Mouse (Mus musculus): ENCODE data around the gene Galnt10. TPM values are rescaled to one million over a fixed set of nuclear protein-coding genes. Genes with fewer than 3 reads are reported as not detected.

The Galnt10 gene
- polyA plus RNA-seq, 1 experiment from 2014 or later, result 18.8 TPM

DNA sequence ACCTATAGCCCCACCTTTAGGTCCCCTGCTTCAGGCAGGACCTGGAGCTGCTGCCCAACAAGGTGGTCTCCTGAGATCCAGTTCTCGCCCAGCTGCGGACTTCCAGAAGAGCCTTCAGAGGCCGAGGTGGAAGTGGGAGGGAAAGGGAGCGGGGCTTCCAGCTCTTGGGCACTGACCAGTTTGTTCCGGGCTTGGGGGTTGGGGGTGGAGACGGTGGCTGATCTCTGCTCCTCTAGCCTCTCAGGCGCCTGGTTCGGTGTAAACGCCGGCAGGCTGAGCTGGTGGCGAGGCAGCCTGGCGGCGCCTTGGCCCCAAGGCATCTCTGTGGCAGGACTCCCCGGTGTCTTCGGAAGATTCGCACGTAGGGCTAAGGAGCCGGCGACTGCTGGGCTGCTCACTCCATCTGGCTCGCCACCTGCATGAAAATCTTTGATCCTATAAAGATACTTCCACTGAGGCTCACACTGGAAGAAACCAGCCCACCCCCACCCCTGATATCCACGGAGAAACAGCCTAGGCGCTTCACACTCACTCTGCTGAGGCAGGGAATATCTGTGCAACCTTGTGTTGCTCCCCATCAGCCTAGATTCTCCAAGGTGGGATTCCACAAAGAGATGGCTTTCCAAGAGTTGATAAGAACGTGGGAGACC, 187.4 kb downstream of the Galnt10 start, which contains the start of gene Hand1:
TSS of gene Hand1 (minus strand) at position 267 of the 650 bp plus-strand sequence.
- Histone ChIP-seq H3K27ac (replicated peaks) (peak within 1 kb of the TSS; percentile 21; the same call in 1 of the 2 replicates), H3K27me3 (replicated peaks; ENCODE audit: low read depth, poor library complexity, severe bottlenecking) (peaks cover 100% of the 10 kb centered on the region), H3K4me3 (peak within 1 kb of the TSS; percentile 54), H3K36me3 (replicated peaks) (no peaks in the 10 kb centered on the region), H3K4me1 (peaks cover 51% of the 10 kb centered on the region), H3K9me3 (no peaks in the 10 kb centered on the region)
- under 1% methylated on average over 23 of the region's 23 CpGs for WGBS
- peak; percentile 59 for DNase-seq (ENCODE audit: low spot score)

GRCm38 (mm10) chr11:57833296-57833977, 188.2 kb downstream of the Galnt10 start:
- Histone ChIP-seq H3K36me3 (replicated peaks) (no peaks in the 10 kb centered on the region), H3K9me3 (no peaks in the 10 kb centered on the region), H3K27me3 (replicated peaks; ENCODE audit: low read depth, poor library complexity, severe bottlenecking) (peaks cover 100% of the 10 kb centered on the region), H3K4me1 (peaks cover 45% of the 10 kb centered on the region), H3K4me3 (peak overlapping the region; percentile 36), H3K27ac (replicated peaks) (no peak overlapping the region; the same call in 1 of the 2 replicates)
- peak; percentile 66 for DNase-seq (ENCODE audit: low spot score)
- under 1% methylated on average over 30 of the region's 30 CpGs for WGBS

DNA sequence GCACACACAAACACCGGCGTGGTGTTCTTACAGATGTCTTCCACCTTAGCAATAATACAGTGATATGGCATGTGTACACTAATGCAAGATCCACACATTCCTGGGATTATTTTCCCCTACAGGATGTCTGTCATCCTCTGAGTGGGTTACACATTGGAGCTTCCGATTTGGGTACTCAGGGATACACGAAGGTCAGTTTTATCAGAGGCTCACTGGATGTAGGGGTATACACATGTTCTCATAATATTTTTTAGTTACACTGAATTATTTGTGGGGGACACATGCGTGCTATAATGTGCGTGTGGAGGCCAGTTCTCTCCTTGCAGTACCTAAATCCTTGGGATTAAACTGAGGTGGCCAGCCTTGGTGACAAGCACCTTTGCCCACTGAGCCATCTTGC, 188.8 kb downstream of the Galnt10 start:
- peaks cover 100% of the 10 kb centered on the region for H3K27me3 ChIP-seq (replicated peaks; ENCODE audit: low read depth, poor library complexity, severe bottlenecking)
- peak overlapping the region; percentile 36 for H3K4me3 ChIP-seq
- no peaks in the 10 kb centered on the region for H3K9me3 ChIP-seq
- peaks cover 43% of the 10 kb centered on the region for H3K4me1 ChIP-seq
- 7% methylated on average over 6 of the region's 6 CpGs for WGBS
- DNase-seq (ENCODE audit: low spot score), result no peak
- no peak overlapping the region for H3K27ac ChIP-seq (replicated peaks)
- no peaks in the 10 kb centered on the region for H3K36me3 ChIP-seq (replicated peaks)

DNA sequence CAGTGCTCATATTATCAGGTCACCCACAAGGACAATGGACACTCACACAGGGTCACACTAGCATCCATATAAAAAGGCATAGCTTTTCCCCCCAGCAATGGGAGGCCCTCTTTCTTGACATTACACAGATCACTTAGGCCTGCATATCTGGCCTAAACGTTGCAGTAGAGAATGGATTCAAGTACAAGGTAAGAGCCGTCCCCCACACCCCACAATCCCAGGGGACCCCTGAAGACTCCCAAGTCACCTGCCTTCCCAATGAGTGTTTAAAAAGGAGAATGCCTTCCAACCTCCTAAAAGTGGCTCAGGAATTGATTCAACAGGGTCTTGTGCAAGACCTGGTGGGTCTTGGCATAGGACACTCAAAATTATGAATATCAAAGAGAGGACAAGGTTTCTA, 190.1 kb downstream of the Galnt10 start:
- DNase-seq (ENCODE audit: low spot score), result no peak
- peaks cover 37% of the 10 kb centered on the region for H3K4me1 ChIP-seq
- H3K27ac ChIP-seq (replicated peaks), result no peak overlapping the region
- H3K27me3 ChIP-seq (replicated peaks; ENCODE audit: low read depth, poor library complexity, severe bottlenecking), result peaks cover 100% of the 10 kb centered on the region
- H3K36me3 ChIP-seq (replicated peaks), result no peaks in the 10 kb centered on the region
- 11% methylated on average over 2 of the region's 2 CpGs for WGBS
- no peaks in the 10 kb centered on the region for H3K9me3 ChIP-seq
- no peak overlapping the region for H3K4me3 ChIP-seq

DNA sequence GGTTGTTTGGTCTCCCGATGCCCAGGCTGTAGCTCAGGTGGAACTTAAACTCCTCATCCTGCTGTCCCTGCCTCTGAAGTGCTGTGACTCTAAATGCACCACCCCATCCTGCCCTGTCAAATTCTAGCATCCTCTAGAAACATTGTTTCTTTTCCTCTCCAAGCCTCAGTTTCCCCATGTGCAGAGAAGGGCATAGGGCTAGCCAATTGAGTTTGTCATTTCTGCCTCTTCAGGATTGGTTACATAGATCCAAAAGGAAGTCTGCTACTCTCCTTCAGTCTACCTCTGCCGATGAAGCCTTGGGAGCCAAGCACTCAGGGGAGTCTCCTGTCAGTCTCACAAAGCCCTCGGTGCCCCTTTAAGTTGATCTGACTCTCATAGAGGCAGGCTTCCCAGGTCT, 190.7 kb downstream of the Galnt10 start:
- Histone ChIP-seq H3K9me3 (no peaks in the 10 kb centered on the region), H3K27me3 (replicated peaks; ENCODE audit: low read depth, poor library complexity, severe bottlenecking) (peaks cover 100% of the 10 kb centered on the region), H3K4me1 (peaks cover 37% of the 10 kb centered on the region), H3K4me3 (no peak overlapping the region), H3K36me3 (replicated peaks) (no peaks in the 10 kb centered on the region), H3K27ac (replicated peaks) (no peak overlapping the region)
- peak; percentile 35 for DNase-seq (ENCODE audit: low spot score)
- WGBS, result 8% methylated on average over 3 of the region's 3 CpGs

GRCm38 (mm10) chr11:57836401-57836800, 191.2 kb downstream of the Galnt10 start:
- Histone ChIP-seq H3K4me3 (0 out of 2 replicates have a peak overlapping the region, but pooled peaks have one; percentile 2), H3K4me1 (peaks cover 33% of the 10 kb centered on the region), H3K27me3 (replicated peaks; ENCODE audit: low read depth, poor library complexity, severe bottlenecking) (peaks cover 100% of the 10 kb centered on the region), H3K27ac (replicated peaks) (no peak overlapping the region), H3K36me3 (replicated peaks) (no peaks in the 10 kb centered on the region), H3K9me3 (no peaks in the 10 kb centered on the region)
- 4% methylated on average over 9 of the region's 9 CpGs for WGBS
- no peak for DNase-seq (ENCODE audit: low spot score)

Other genes starting within 250 kb of the Galnt10 start
- gene Fam114a2, start 126.8 kb upstream of the Galnt10 start, polyA plus RNA-seq (2016; fragmentation: Nextera tagmentation; extraction: Ambion mirVana), result 68.0 and 73.6 TPM in 2 replicates
- gene Mfap3, start 126.8 kb upstream of the Galnt10 start, polyA plus RNA-seq (2016; fragmentation: Nextera tagmentation; extraction: Ambion mirVana), result 49.0 and 50.7 TPM in 2 replicates
- 12.3 and 13.2 TPM in 2 replicates for gene Sap30l, start 156.2 kb downstream of the Galnt10 start, polyA plus RNA-seq (2016; fragmentation: Nextera tagmentation; extraction: Ambion mirVana)
- 21.3 and 50.0 TPM in 2 replicates for gene Hand1, start 187.4 kb downstream of the Galnt10 start, polyA plus RNA-seq (2016; fragmentation: Nextera tagmentation; extraction: Ambion mirVana)

Measured in embryonic facial prominence, embryonic 10.5 days (tissue).